Mouse (Mus musculus) MEL (cell line): ENCODE measurements around the gene Egfr.

Experiments used
- CHD1 ChIP-seq: IDR thresholded peaks from 2 replicates; pipeline ENCODE4 v1.6.1; 2012; ENCODE audit warnings: low read depth, mild to moderate bottlenecking, inconsistent platforms, low read length, improper control_type of control experiment
- CHD2 ChIP-seq: IDR thresholded peaks from 2 replicates; pipeline ENCODE4 v1.6.1; 2011; ENCODE audit warnings: low read length, improper control_type of control experiment
- CTCF ChIP-seq, 3 experiments: IDR thresholded peaks in 2 of 3; conservative IDR thresholded peaks in 1 of 3; 2 replicates each; pipeline ENCODE4 v1.5.1; 2011 to 2012; ENCODE audit warnings: low read length in 3 of 3, low read depth in 2 of 3, mild to moderate bottlenecking in 2 of 3, improper control_type of control experiment in 1 of 3, inconsistent platforms in 1 of 3, mixed read lengths in 1 of 3, moderate library complexity in 1 of 3; ENCODE audit not compliant: control insufficient read depth in 1 of 3, insufficient read depth in 1 of 3, poor library complexity in 1 of 3, severe bottlenecking in 1 of 3
- EP300 ChIP-seq, 2 experiments: IDR thresholded peaks; 2 replicates each; pipeline ENCODE4 v1.6.1; 2011; ENCODE audit warnings: improper control_type of control experiment in 2 of 2, low read length in 2 of 2, low read depth in 1 of 2, mild to moderate bottlenecking in 1 of 2
- MXI1 ChIP-seq: IDR thresholded peaks from 2 replicates; pipeline ENCODE4 v1.6.1; 2011; ENCODE audit warnings: mild to moderate bottlenecking, low read depth, low read length, improper control_type of control experiment
- POLR2A ChIP-seq, 2 experiments: IDR thresholded peaks; 2 replicates each; pipeline ENCODE4 v1.6.1; 2011 to 2012; ENCODE audit warnings: low read length in 2 of 2, mild to moderate bottlenecking in 2 of 2, control low read depth in 1 of 2, improper control_type of control experiment in 1 of 2, low read depth in 1 of 2, moderate library complexity in 1 of 2; ENCODE audit not compliant: control insufficient read depth in 1 of 2, insufficient read depth in 1 of 2, poor library complexity in 1 of 2
- RCOR1 ChIP-seq: IDR thresholded peaks from 2 replicates; pipeline ENCODE4 v1.6.1; 2012; ENCODE audit warnings: low read depth, mild to moderate bottlenecking, inconsistent platforms, low read length, improper control_type of control experiment
- SIN3A ChIP-seq: IDR thresholded peaks from 2 replicates; pipeline ENCODE4 v1.6.1; 2012; ENCODE audit warnings: low read length, improper control_type of control experiment, inconsistent platforms
- SMC3 ChIP-seq: IDR thresholded peaks from 2 replicates; pipeline ENCODE4 v1.6.1; 2011; ENCODE audit warnings: low read depth, low read length, improper control_type of control experiment
- UBTF ChIP-seq: IDR thresholded peaks from 2 replicates; pipeline ENCODE4 v1.6.1; 2012; ENCODE audit warnings: low read depth, mild to moderate bottlenecking, inconsistent platforms, low read length, improper control_type of control experiment, moderate library complexity, borderline replicate concordance; ENCODE audit not compliant: insufficient read depth
- ZNF384 ChIP-seq: IDR thresholded peaks from 2 replicates; pipeline ENCODE4 v1.6.1; 2012; ENCODE audit warnings: low read depth, mild to moderate bottlenecking, inconsistent platforms, low read length, improper control_type of control experiment

DNA sequence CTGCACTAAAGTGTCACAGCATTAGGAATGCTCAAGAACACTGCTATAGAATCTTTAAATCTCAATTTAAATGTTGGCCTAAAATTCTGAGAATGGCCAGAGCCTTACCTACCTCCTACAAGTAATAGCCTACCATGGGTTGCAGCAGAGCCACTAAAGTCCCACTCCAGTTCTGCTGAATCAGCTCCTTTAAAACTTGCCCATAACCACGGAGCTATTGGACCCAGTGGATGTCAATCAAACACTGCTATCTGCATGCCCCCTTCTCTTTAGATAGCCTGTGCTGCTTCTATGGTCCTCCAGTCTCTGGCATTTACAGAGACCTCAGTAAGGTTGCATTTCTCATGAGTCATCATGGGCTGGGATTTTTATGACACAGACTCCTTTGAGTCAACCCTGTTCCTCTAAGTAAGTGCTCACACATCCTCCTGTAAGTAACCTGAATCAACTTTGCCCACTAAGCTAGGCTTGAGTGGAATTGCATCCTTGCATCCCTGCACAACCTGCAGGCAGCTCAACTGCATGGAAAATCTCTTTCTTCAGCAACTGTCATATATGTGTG lies 16.8 kb upstream of the Egfr start:
- TF ChIP-seq MXI1 (no peak), EP300 (IDR thresholded peaks at IDR 0.05; ENCODE audit: low read depth in 1 of 2, low read length in 2 of 2) (no peak), POLR2A (IDR thresholded peaks at IDR 0.05; ENCODE audit: control insufficient read depth in 1 of 2, insufficient read depth in 1 of 2, low read depth in 1 of 2, low read length in 2 of 2, poor library complexity in 1 of 2) (no peak), CHD1 (no peak), RCOR1 (no peak), CTCF (IDR thresholded peaks at IDR 0.05 in 2 of 3, conservative IDR thresholded peaks at IDR 0.05 in 1 of 3; ENCODE audit: control insufficient read depth in 1 of 3, insufficient read depth in 1 of 3, low read depth in 2 of 3, low read length in 3 of 3, poor library complexity in 1 of 3, severe bottlenecking in 1 of 3) (no peak), CHD2 (no peak), SMC3 (no peak), SIN3A (no peak), ZNF384 (no peak), UBTF (no peak)
